ENCODE assay signal across 9 mouse cellular contexts in genomic region chr10:127674794-127675522, GRCm38 (mm10). TPM values are rescaled to one million over a fixed set of nuclear protein-coding genes. Genes with fewer than 3 reads are reported as not detected.
A peak's percentile ranks its signal among the peaks of the same experiment; 100 is the strongest.
DNase-seq lines count a peak whose midpoint lies in the region; ATAC-seq and TF ChIP-seq lines count a peak whose summit lies in the region.
"Had no signal": no experiment of that assay in that cellular context is flagged by ENCODE, and none has a peak within 500 bp of the region (broad histone marks: within the 10 kb centered on the region; RNA-seq: fewer than 3 reads in every experiment).

No protein-coding gene starts in this region.

- H3K36me3 ChIP-seq in ES-Bruce4 (ENCODE audit: control insufficient read depth, insufficient read depth, low read length, poor library complexity, severe bottlenecking) = no peaks in the 10 kb centered on the region; the same call in 1 of the 2 replicates
- H3K36me3 ChIP-seq in embryonic facial prominence, embryonic 13.5 days = no peaks in the 10 kb centered on the region
- H3K36me3 ChIP-seq in heart, embryonic 10.5 days = no peaks in the 10 kb centered on the region
- H3K36me3 ChIP-seq: midbrain, embryonic 12.5 days had no signal

- ATAC-seq in embryonic facial prominence, embryonic 13.5 days (ENCODE audit: insufficient number of reproducible peaks, insufficient read depth, low FRiP score, low TSS enrichment, low read depth) = no peak

- no peaks in the 10 kb centered on the region for H3K27me3 ChIP-seq in ES-Bruce4 (ENCODE audit: control insufficient read depth, insufficient read depth, low read length, poor library complexity, severe bottlenecking)
- H3K27me3 ChIP-seq in embryonic facial prominence, embryonic 13.5 days = no peaks in the 10 kb centered on the region
- no peaks in the 10 kb centered on the region for H3K27me3 ChIP-seq in heart, embryonic 10.5 days (ENCODE audit: insufficient read depth, poor library complexity, severe bottlenecking)

- no peak overlapping the region for H3K9ac ChIP-seq in ES-Bruce4 (ENCODE audit: low read depth, poor library complexity, severe bottlenecking)
- H3K9ac ChIP-seq in embryonic facial prominence, embryonic 13.5 days = no peak overlapping the region
- H3K9ac ChIP-seq: midbrain, embryonic 12.5 days had no signal

- no peak overlapping the region for H3K4me3 ChIP-seq in ES-Bruce4 (ENCODE audit: low read depth, low read length)
- H3K4me3 ChIP-seq in embryonic facial prominence, embryonic 13.5 days = no peak overlapping the region
- H3K4me3 ChIP-seq in heart, embryonic 10.5 days = no peak overlapping the region
- no peak overlapping the region; the same call in 1 of the 2 replicates for H3K4me3 ChIP-seq in layer of hippocampus, adult 2 months
- H3K4me3 ChIP-seq: midbrain, embryonic 12.5 days had no signal

- no peaks in the 10 kb centered on the region for H3K9me3 ChIP-seq in ES-Bruce4 (replicated peaks; ENCODE audit: control insufficient read depth, insufficient read depth, low read length, poor library complexity, severe bottlenecking)
- H3K9me3 ChIP-seq in embryonic facial prominence, embryonic 13.5 days = no peaks in the 10 kb centered on the region
- H3K9me3 ChIP-seq in heart, embryonic 10.5 days = no peaks in the 10 kb centered on the region
- H3K9me3 ChIP-seq: midbrain, embryonic 12.5 days had no signal

- 84% methylated on average over 8 of the region's 8 CpGs for WGBS in embryonic facial prominence, embryonic 13.5 days
- WGBS in heart, embryonic 10.5 days = 85% methylated on average over 8 of the region's 8 CpGs

- no peak overlapping the region for H3K27ac ChIP-seq in ES-Bruce4 (ENCODE audit: insufficient read depth, low read length)
- H3K27ac ChIP-seq in embryonic facial prominence, embryonic 13.5 days = peak overlapping the region; percentile 49
- no peak overlapping the region for H3K27ac ChIP-seq in heart, embryonic 10.5 days
- peak overlapping the region; percentile 79 for H3K27ac ChIP-seq in layer of hippocampus, adult 2 months
- H3K27ac ChIP-seq: midbrain, embryonic 12.5 days had no signal

- peak; percentile 72 for TF ChIP-seq CTCF in ES-Bruce4 (IDR thresholded peaks at IDR 0.05; ENCODE audit: low read depth, low read length)
- peak; percentile 92 for TF ChIP-seq CTCF in layer of hippocampus, adult 2 months (conservative IDR thresholded peaks at IDR 0.05)

- TF ChIP-seq EP300 in ES-Bruce4 (IDR thresholded peaks at IDR 0.05; ENCODE audit: insufficient read depth, low read depth, low read length) = no peak

- peak; percentile 91 for DNase-seq in adrenal gland, postnatal 14 days
- peak; percentile 87 for DNase-seq in heart, embryonic 10.5 days (ENCODE audit: low spot score)
- DNase-seq in layer of hippocampus, adult 2 months (ENCODE audit: low spot score in 2 of 2) = peak; percentile 92 to 93
- DNase-seq in lung, postnatal 14 days = peak; percentile 92
- peak; percentile 92 for DNase-seq in retina, postnatal 1 day
- peak; percentile 73 for DNase-seq in urinary bladder, postnatal 25 days (ENCODE audit: low spot score)

- no peaks in the 10 kb centered on the region for H3K4me1 ChIP-seq in ES-Bruce4 (ENCODE audit: control insufficient read depth, insufficient read depth, low read length)
- H3K4me1 ChIP-seq in embryonic facial prominence, embryonic 13.5 days = peaks cover 9% of the 10 kb centered on the region
- peaks cover 6% of the 10 kb centered on the region; the same call in 1 of the 2 replicates for H3K4me1 ChIP-seq in heart, embryonic 10.5 days

- H3K4me2 ChIP-seq in embryonic facial prominence, embryonic 13.5 days = no peak overlapping the region
- H3K4me2 ChIP-seq: midbrain, embryonic 12.5 days had no signal

- TF ChIP-seq POLR2A in ES-Bruce4 (IDR thresholded peaks at IDR 0.05; ENCODE audit: insufficient read depth, low read length) = no peak

RNA-seq across cellular contexts. Expression of gene Nab2, which starts 6.6 kb away (rescaled TPM):
- polyA plus RNA-seq in ES-Bruce4 (2011; ENCODE audit: insufficient read depth, insufficient read length, low read depth, missing spikeins) = 5.5 and 8.1 TPM in 2 replicates
- 23.7 and 24.6 TPM in 2 replicates for total RNA-seq in adrenal gland, postnatal 14 days (2021)
- 19.5 and 20.3 TPM in 2 replicates for polyA plus RNA-seq in embryonic facial prominence, embryonic 13.5 days (2015; fragmentation: Nextera tagmentation; extraction: Ambion mirVana)
- 11.4 and 12.6 TPM in 2 replicates for polyA plus RNA-seq in heart, embryonic 10.5 days (2016; fragmentation: Nextera tagmentation; extraction: Ambion mirVana)
- total RNA-seq in layer of hippocampus, adult 2 months (2021) = 10 to 100 TPM; 44.0 to 44.4 TPM

RNA-seq across cellular contexts. Expression of gene Nemp1, which starts 8.3 kb away (rescaled TPM):
- polyA plus RNA-seq in ES-Bruce4 (2011; ENCODE audit: insufficient read depth, insufficient read length, low read depth, missing spikeins) = 22.0 and 22.3 TPM in 2 replicates
- 9.2 and 9.4 TPM in 2 replicates for total RNA-seq in adrenal gland, postnatal 14 days (2021)
- polyA plus RNA-seq in embryonic facial prominence, embryonic 13.5 days (2015; fragmentation: Nextera tagmentation; extraction: Ambion mirVana) = 9.1 and 10.6 TPM in 2 replicates
- 7.7 and 8.8 TPM in 2 replicates for polyA plus RNA-seq in heart, embryonic 10.5 days (2016; fragmentation: Nextera tagmentation; extraction: Ambion mirVana)
- total RNA-seq in layer of hippocampus, adult 2 months (2021) = 1 to 10 TPM; 5.8 to 6.8 TPM

RNA-seq across cellular contexts. Expression of gene Myo1a, which starts 30.0 kb away (rescaled TPM):
- polyA plus RNA-seq in ES-Bruce4 (2011; ENCODE audit: insufficient read depth, insufficient read length, low read depth, missing spikeins) = 0.34 and 0.72 TPM in 2 replicates
- 1.5 and 1.9 TPM in 2 replicates for total RNA-seq in adrenal gland, postnatal 14 days (2021)
- 0.66 and 2.5 TPM in 2 replicates for polyA plus RNA-seq in embryonic facial prominence, embryonic 13.5 days (2015; fragmentation: Nextera tagmentation; extraction: Ambion mirVana)
- 0.42 and 0.45 TPM in 2 replicates for polyA plus RNA-seq in heart, embryonic 10.5 days (2016; fragmentation: Nextera tagmentation; extraction: Ambion mirVana)
- 1 to 10 TPM in 1 of 2 experiments, under 1 TPM in 1; 0.59 to 1.1 TPM for total RNA-seq in layer of hippocampus, adult 2 months (2021)

RNA-seq across cellular contexts. Expression of gene Stat6, which starts 32.2 kb away (rescaled TPM):
- polyA plus RNA-seq in ES-Bruce4 (2011; ENCODE audit: insufficient read depth, insufficient read length, low read depth, missing spikeins) = 28.2 and 32.9 TPM in 2 replicates
- 75.0 and 89.4 TPM in 2 replicates for total RNA-seq in adrenal gland, postnatal 14 days (2021)
- polyA plus RNA-seq in embryonic facial prominence, embryonic 13.5 days (2015; fragmentation: Nextera tagmentation; extraction: Ambion mirVana) = 21.1 and 22.0 TPM in 2 replicates
- polyA plus RNA-seq in heart, embryonic 10.5 days (2016; fragmentation: Nextera tagmentation; extraction: Ambion mirVana) = 22.5 and 28.1 TPM in 2 replicates
- total RNA-seq in layer of hippocampus, adult 2 months (2021) = 1 to 10 TPM; 6.4 to 6.7 TPM

RNA-seq across cellular contexts. Expression of gene Tac2, which starts 49.3 kb away (rescaled TPM):
- polyA plus RNA-seq in ES-Bruce4 (2011; ENCODE audit: insufficient read depth, insufficient read length, low read depth, missing spikeins) = not detected in 2 replicates
- total RNA-seq in adrenal gland, postnatal 14 days (2021) = not detected in 2 replicates
- polyA plus RNA-seq in embryonic facial prominence, embryonic 13.5 days (2015; fragmentation: Nextera tagmentation; extraction: Ambion mirVana) = 0.55 TPM in 1 of 2 replicates, not detected in the other
- 8.9 and 24.6 TPM in 2 replicates for polyA plus RNA-seq in heart, embryonic 10.5 days (2016; fragmentation: Nextera tagmentation; extraction: Ambion mirVana)
- 1 to 10 TPM; 2.2 to 3.6 TPM for total RNA-seq in layer of hippocampus, adult 2 months (2021)
- polyA plus RNA-seq: midbrain, embryonic 12.5 days had no signal

Comparison
In these comparisons a context has a peak if more than half of its experiments do, and no peak if none do; other contexts are left out.
1. H3K27ac ChIP-seq: peak in embryonic facial prominence, embryonic 13.5 days (single experiment) and layer of hippocampus, adult 2 months (single experiment); none in ES-Bruce4 (single experiment) and heart, embryonic 10.5 days (single experiment).
2. Peak in every context shown above with its lines, with median percentiles within 50 percentile points of each other: DNase-seq.